Mouse (Mus musculus) forebrain, embryonic 15.5 days (tissue): ENCODE results near the gene Armc5. TPM values are rescaled to one million over a fixed set of nuclear protein-coding genes. Genes with fewer than 3 reads are reported as not detected.

ENCODE experiments used
- ATAC-seq: fragments of 200-750 bp; cut with Nextera tagmentation; replicated peaks from 2 replicates; pipeline ENCODE4 v1.8.0; 2017; ENCODE audit warnings: mild to moderate bottlenecking, moderate TSS enrichment, moderate library complexity
- H3K27ac ChIP-seq: fragments of 300-500 bp; sonication (generic); replicated peaks from 2 replicates; pipeline ENCODE4 v1.5.1; 2015; ENCODE audit warnings: mild to moderate bottlenecking, inconsistent platforms
- H3K27me3 ChIP-seq: fragments of 300-500 bp; sonication (generic); 2 replicates; pipeline ENCODE4 v1.6.1; 2015; ENCODE audit warnings: inconsistent platforms
- H3K36me3 ChIP-seq: fragments of 300-500 bp; sonication (generic); 2 replicates; pipeline ENCODE4 v1.6.1; 2015; ENCODE audit warnings: mild to moderate bottlenecking, inconsistent platforms
- H3K4me1 ChIP-seq: fragments of 300-500 bp; sonication (generic); 2 replicates; pipeline ENCODE4 v1.6.1; 2015; ENCODE audit warnings: inconsistent platforms
- H3K4me2 ChIP-seq: fragments of 300-500 bp; sonication (generic); replicated peaks from 2 replicates; pipeline ENCODE4 v1.6.1; 2015; ENCODE audit warnings: mild to moderate bottlenecking, inconsistent platforms
- H3K4me3 ChIP-seq: fragments of 300-500 bp; sonication (generic); 2 replicates; pipeline ENCODE4 v1.5.1; 2015; ENCODE audit warnings: mild to moderate bottlenecking, inconsistent platforms
- H3K9ac ChIP-seq: fragments of 300-500 bp; sonication (generic); replicated peaks from 2 replicates; pipeline ENCODE4 v1.6.1; 2015; ENCODE audit warnings: mild to moderate bottlenecking, inconsistent platforms
- H3K9me3 ChIP-seq: fragments of 300-500 bp; sonication (generic); 2 replicates; pipeline ENCODE4 v1.6.1; 2016; ENCODE audit warnings: inconsistent platforms
- WGBS: fragments of 180-500 bp; shearing (Covaris S2); methylation state at CpG from one replicate; pipeline ENCODE4 v1.1.7; 2015; ENCODE audit warnings: mixed read lengths; 5-methylcytosine and 5-hydroxymethylcytosine counted together
- polyA plus RNA-seq: library from polyadenylated mRNA; unstranded; fragments of >200 nt; fragmentation: Nextera tagmentation; extraction: Ambion mirVana; gene quantifications from 2 replicates; pipeline ENCODE4 v1.2.1, GENCODE M21; 2015

The Armc5 gene
- polyA plus RNA-seq, 1 experiment from 2014 or later, result 11.0 TPM

GRCm38 (mm10) chr7:128236426-128236825 lies 716 bp upstream of the Armc5 start:
- no peak overlapping the region for H3K9ac ChIP-seq
- no peak overlapping the region for H3K4me3 ChIP-seq
- no peak for ATAC-seq
- H3K36me3 ChIP-seq, result peaks cover 9% of the 10 kb centered on the region; the same call in 1 of the 2 replicates
- no peak overlapping the region for H3K4me2 ChIP-seq
- peaks cover 17% of the 10 kb centered on the region for H3K4me1 ChIP-seq
- WGBS, result 93% methylated on average over 13 of the region's 13 CpGs
- no peaks in the 10 kb centered on the region for H3K9me3 ChIP-seq
- H3K27me3 ChIP-seq, result no peaks in the 10 kb centered on the region
- H3K27ac ChIP-seq, result no peak overlapping the region

- peak overlapping the region; percentile 67 for H3K9ac ChIP-seq
- under 1% methylated on average over 25 of the region's 25 CpGs for WGBS
- H3K4me3 ChIP-seq, result peak overlapping the region; percentile 70
These were observed 418 bp downstream of the Armc5 start for GRCm38 (mm10) chr7:128237593-128237926.

GRCm38 (mm10) chr7:128237927-128238778 lies 1.0 kb downstream of the Armc5 start, which contains the start of gene 9130023H24Rik:
TSS of gene 9130023H24Rik (minus strand) at chr7:128238031.
- Histone ChIP-seq H3K36me3 (peaks cover 12% of the 10 kb centered on the region; the same call in 1 of the 2 replicates), H3K27ac (peak within 1 kb of the TSS; percentile 98), H3K9me3 (no peaks in the 10 kb centered on the region), H3K4me2 (peak within 1 kb of the TSS; percentile 76), H3K27me3 (no peaks in the 10 kb centered on the region), H3K4me3 (peak within 1 kb of the TSS; percentile 70), H3K9ac (peak within 1 kb of the TSS; percentile 67), H3K4me1 (peaks cover 17% of the 10 kb centered on the region)
- WGBS, result under 1% methylated on average over 71 of the region's 72 CpGs
- peak; percentile 91 for ATAC-seq

More at GRCm38 (mm10) chr7:128237593-128237926, 418 bp downstream of the Armc5 start:
- ATAC-seq, result no peak; the same call in 1 of the 2 replicates
- peak overlapping the region; percentile 98 for H3K27ac ChIP-seq
- no peaks in the 10 kb centered on the region for H3K27me3 ChIP-seq
- H3K9me3 ChIP-seq, result no peaks in the 10 kb centered on the region
- peak overlapping the region; percentile 76 for H3K4me2 ChIP-seq
- H3K36me3 ChIP-seq, result peaks cover 12% of the 10 kb centered on the region; the same call in 1 of the 2 replicates
- H3K4me1 ChIP-seq, result peaks cover 17% of the 10 kb centered on the region

GRCm38 (mm10) chr7:128238991-128239390 lies 1.8 kb downstream of the Armc5 start:
- H3K4me2 ChIP-seq, result peak overlapping the region; percentile 56
- no peak for ATAC-seq
- no peaks in the 10 kb centered on the region for H3K9me3 ChIP-seq
- H3K27me3 ChIP-seq, result no peaks in the 10 kb centered on the region
- peak overlapping the region; percentile 98; the same call in 1 of the 2 replicates for H3K27ac ChIP-seq
- 24% methylated on average over 4 of the region's 4 CpGs for WGBS
- peaks cover 17% of the 10 kb centered on the region for H3K4me1 ChIP-seq
- H3K4me3 ChIP-seq, result peak overlapping the region; percentile 70
- H3K36me3 ChIP-seq, result peaks cover 12% of the 10 kb centered on the region; the same call in 1 of the 2 replicates
- no peak overlapping the region for H3K9ac ChIP-seq

GRCm38 (mm10) chr7:128240131-128240784 lies 3.1 kb downstream of the Armc5 start:
- Histone ChIP-seq H3K4me1 (peaks cover 17% of the 10 kb centered on the region), H3K27me3 (no peaks in the 10 kb centered on the region), H3K4me2 (no peak overlapping the region), H3K27ac (no peak overlapping the region), H3K9me3 (no peaks in the 10 kb centered on the region), H3K4me3 (no peak overlapping the region), H3K9ac (no peak overlapping the region), H3K36me3 (peaks cover 23% of the 10 kb centered on the region; the same call in 1 of the 2 replicates)
- 95% methylated on average over 27 of the region's 27 CpGs for WGBS
- no peak for ATAC-seq

- WGBS, result 94% methylated on average over 16 of the region's 16 CpGs
- H3K4me2 ChIP-seq, result no peak overlapping the region
- H3K27ac ChIP-seq, result no peak overlapping the region
- H3K4me1 ChIP-seq, result peaks cover 20% of the 10 kb centered on the region
- no peak overlapping the region for H3K4me3 ChIP-seq
- H3K27me3 ChIP-seq, result no peaks in the 10 kb centered on the region
- H3K36me3 ChIP-seq, result peaks cover 23% of the 10 kb centered on the region; the same call in 1 of the 2 replicates
- H3K9ac ChIP-seq, result no peak overlapping the region
- H3K9me3 ChIP-seq, result no peaks in the 10 kb centered on the region
- no peak for ATAC-seq
These were observed 5.2 kb downstream of the Armc5 start for GRCm38 (mm10) chr7:128242331-128242730.

- no peak for ATAC-seq
- no peaks in the 10 kb centered on the region for H3K27me3 ChIP-seq
- peaks cover 23% of the 10 kb centered on the region; the same call in 1 of the 2 replicates for H3K36me3 ChIP-seq
- 57% methylated on average over 10 of the region's 10 CpGs for WGBS
- peaks cover 16% of the 10 kb centered on the region for H3K4me1 ChIP-seq
- no peak overlapping the region for H3K4me2 ChIP-seq
- H3K27ac ChIP-seq, result no peak overlapping the region
- no peaks in the 10 kb centered on the region for H3K9me3 ChIP-seq
- no peak overlapping the region for H3K4me3 ChIP-seq
- no peak overlapping the region for H3K9ac ChIP-seq
These were observed 6.8 kb downstream of the Armc5 start for GRCm38 (mm10) chr7:128243921-128244320.

GRCm38 (mm10) chr7:128244410-128245025 lies 7.4 kb downstream of the Armc5 start:
- no peak overlapping the region for H3K4me3 ChIP-seq
- H3K36me3 ChIP-seq, result peaks cover 23% of the 10 kb centered on the region; the same call in 1 of the 2 replicates
- 85% methylated on average over 18 of the region's 18 CpGs for WGBS
- no peaks in the 10 kb centered on the region for H3K27me3 ChIP-seq
- no peak for ATAC-seq
- no peak overlapping the region for H3K9ac ChIP-seq
- no peaks in the 10 kb centered on the region for H3K9me3 ChIP-seq
- no peak overlapping the region for H3K27ac ChIP-seq
- H3K4me1 ChIP-seq, result peaks cover 11% of the 10 kb centered on the region
- no peak overlapping the region for H3K4me2 ChIP-seq

- Histone ChIP-seq H3K36me3 (peaks cover 17% of the 10 kb centered on the region; the same call in 1 of the 2 replicates), H3K9ac (no peak overlapping the region), H3K4me3 (no peak overlapping the region), H3K27me3 (no peaks in the 10 kb centered on the region), H3K27ac (no peak overlapping the region), H3K9me3 (no peaks in the 10 kb centered on the region), H3K4me1 (peaks cover 11% of the 10 kb centered on the region), H3K4me2 (no peak overlapping the region)
- no peak for ATAC-seq
- WGBS, result 86% methylated on average over 4 of the region's 4 CpGs
These were observed 8.4 kb downstream of the Armc5 start for GRCm38 (mm10) chr7:128245547-128245946.

GRCm38 (mm10) chr7:128246496-128247391 lies 9.6 kb downstream of the Armc5 start, which contains the start of gene Tgfb1i1:
TSS of gene Tgfb1i1 (plus strand) at chr7:128246812.
- peaks cover 11% of the 10 kb centered on the region for H3K4me1 ChIP-seq
- peak within 1 kb of the TSS; percentile 74 for H3K27ac ChIP-seq
- H3K36me3 ChIP-seq, result peaks cover 14% of the 10 kb centered on the region; the same call in 1 of the 2 replicates
- H3K9me3 ChIP-seq, result no peaks in the 10 kb centered on the region
- peak; percentile 55 for ATAC-seq
- peak within 1 kb of the TSS; percentile 53 for H3K9ac ChIP-seq
- peak within 1 kb of the TSS; percentile 63 for H3K4me2 ChIP-seq
- H3K4me3 ChIP-seq, result peak within 1 kb of the TSS; percentile 40
- 2% methylated on average over 30 of the region's 30 CpGs for WGBS
- H3K27me3 ChIP-seq, result no peaks in the 10 kb centered on the region

GRCm38 (mm10) chr7:128247443-128247842 lies 10.3 kb downstream of the Armc5 start:
- H3K27ac ChIP-seq, result peak overlapping the region; percentile 74
- peaks cover 17% of the 10 kb centered on the region for H3K4me1 ChIP-seq
- peaks cover 11% of the 10 kb centered on the region; the same call in 1 of the 2 replicates for H3K36me3 ChIP-seq
- ATAC-seq, result peak; percentile 80
- peak overlapping the region; percentile 63 for H3K4me2 ChIP-seq
- 3% methylated on average over 13 of the region's 13 CpGs for WGBS
- peak overlapping the region; percentile 40 for H3K4me3 ChIP-seq
- H3K9me3 ChIP-seq, result no peaks in the 10 kb centered on the region
- peak overlapping the region; percentile 53 for H3K9ac ChIP-seq
- H3K27me3 ChIP-seq, result no peaks in the 10 kb centered on the region
